Mouse (Mus musculus): ENCODE measurements around the gene S1pr1. TPM values are rescaled to one million over a fixed set of nuclear protein-coding genes. Genes with fewer than 3 reads are reported as not detected.

S1pr1 gene
- polyA plus RNA-seq, 1 experiment from 2014 or later = 30.2 TPM

- no peak for ATAC-seq (ENCODE audit: low read depth)
- WGBS = 90% methylated on average over 2 of the region's 2 CpGs
- H3K4me1 ChIP-seq (ENCODE audit: control insufficient read depth, insufficient read depth, low read length) = no peaks in the 10 kb centered on the region
- no peak overlapping the region for H3K9ac ChIP-seq (replicated peaks; ENCODE audit: low read depth, low read length)
- H3K9me3 ChIP-seq (ENCODE audit: control insufficient read depth, low read length) = no peaks in the 10 kb centered on the region
- H3K36me3 ChIP-seq (ENCODE audit: control insufficient read depth, insufficient read depth, low read length) = no peaks in the 10 kb centered on the region
- H3K4me2 ChIP-seq (ENCODE audit: low read depth, low read length) = no peak overlapping the region
- no peak overlapping the region for H3K27ac ChIP-seq (ENCODE audit: low read depth, low read length)
- H3K4me3 ChIP-seq (ENCODE audit: low read depth, low read length) = no peak overlapping the region
- no peaks in the 10 kb centered on the region for H3K27me3 ChIP-seq (ENCODE audit: control insufficient read depth, insufficient read depth, low read length)
Observed at GRCm38 (mm10) chr3:115706736-115707135, 8.1 kb downstream of the S1pr1 start.

DNA sequence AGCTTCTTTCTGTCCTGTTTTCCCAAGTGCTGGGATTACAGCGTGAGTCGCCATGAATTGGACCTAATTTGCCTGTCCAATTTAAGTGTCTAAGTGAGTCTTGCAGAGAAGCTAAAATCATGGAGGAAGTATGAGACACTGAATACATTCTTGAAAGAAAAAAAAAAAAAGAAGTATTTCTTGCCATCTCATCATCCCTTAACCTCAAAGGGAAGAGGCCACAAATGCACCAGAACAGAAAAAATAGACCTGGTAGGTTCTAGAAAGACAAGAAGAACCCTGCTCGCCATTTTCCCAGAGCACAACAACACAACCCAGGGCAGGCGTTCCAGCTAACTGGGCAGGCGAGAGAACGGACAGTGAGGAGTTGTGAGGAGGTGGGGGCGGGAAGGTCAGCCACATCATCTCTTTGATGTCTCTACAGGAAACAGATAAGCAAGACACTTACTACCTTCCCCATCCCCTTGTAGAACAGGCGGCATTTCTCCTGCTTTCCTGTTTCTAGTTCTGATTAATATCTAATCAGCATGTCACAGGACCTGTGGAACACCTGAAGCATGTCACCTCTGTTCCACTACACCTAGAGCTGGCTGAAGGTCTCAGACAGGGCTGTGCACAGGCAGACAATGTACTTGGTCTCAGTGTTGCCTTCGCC is 10.5 kb downstream of the S1pr1 start:
- no peak for ATAC-seq (ENCODE audit: low read depth)
- no peak overlapping the region for H3K9ac ChIP-seq (replicated peaks; ENCODE audit: low read depth, low read length)
- H3K36me3 ChIP-seq (ENCODE audit: control insufficient read depth, insufficient read depth, low read length) = no peaks in the 10 kb centered on the region
- H3K4me2 ChIP-seq (ENCODE audit: low read depth, low read length) = no peak overlapping the region
- H3K27me3 ChIP-seq (ENCODE audit: control insufficient read depth, insufficient read depth, low read length) = no peaks in the 10 kb centered on the region
- no peak overlapping the region for H3K27ac ChIP-seq (ENCODE audit: low read depth, low read length)
- H3K9me3 ChIP-seq (ENCODE audit: control insufficient read depth, low read length) = no peaks in the 10 kb centered on the region
- no peaks in the 10 kb centered on the region for H3K4me1 ChIP-seq (ENCODE audit: control insufficient read depth, insufficient read depth, low read length)
- no peak overlapping the region for H3K4me3 ChIP-seq (ENCODE audit: low read depth, low read length)
- WGBS = 88% methylated on average over 9 of the region's 9 CpGs

GRCm38 (mm10) chr3:115703720-115704119 is 11.2 kb downstream of the S1pr1 start:
- Histone ChIP-seq H3K9ac (replicated peaks; ENCODE audit: low read depth, low read length) (no peak overlapping the region), H3K4me2 (ENCODE audit: low read depth, low read length) (no peak overlapping the region), H3K9me3 (ENCODE audit: control insufficient read depth, low read length) (no peaks in the 10 kb centered on the region), H3K36me3 (ENCODE audit: control insufficient read depth, insufficient read depth, low read length) (no peaks in the 10 kb centered on the region), H3K4me1 (ENCODE audit: control insufficient read depth, insufficient read depth, low read length) (no peaks in the 10 kb centered on the region), H3K4me3 (ENCODE audit: low read depth, low read length) (no peak overlapping the region), H3K27me3 (ENCODE audit: control insufficient read depth, insufficient read depth, low read length) (no peaks in the 10 kb centered on the region), H3K27ac (ENCODE audit: low read depth, low read length) (no peak overlapping the region)
- 96% methylated on average over 8 of the region's 8 CpGs for WGBS
- no peak for ATAC-seq (ENCODE audit: low read depth)

- no peak overlapping the region for H3K4me2 ChIP-seq (ENCODE audit: low read depth, low read length)
- H3K36me3 ChIP-seq (ENCODE audit: control insufficient read depth, insufficient read depth, low read length) = no peaks in the 10 kb centered on the region
- H3K27ac ChIP-seq (ENCODE audit: low read depth, low read length) = no peak overlapping the region
- H3K4me1 ChIP-seq (ENCODE audit: control insufficient read depth, insufficient read depth, low read length) = no peaks in the 10 kb centered on the region
- no peaks in the 10 kb centered on the region for H3K9me3 ChIP-seq (ENCODE audit: control insufficient read depth, low read length)
- no peaks in the 10 kb centered on the region for H3K27me3 ChIP-seq (ENCODE audit: control insufficient read depth, insufficient read depth, low read length)
- no peak for ATAC-seq (ENCODE audit: low read depth)
- 66% methylated on average over 2 of the region's 2 CpGs for WGBS
- H3K4me3 ChIP-seq (ENCODE audit: low read depth, low read length) = no peak overlapping the region
- H3K9ac ChIP-seq (replicated peaks; ENCODE audit: low read depth, low read length) = no peak overlapping the region
Observed at GRCm38 (mm10) chr3:115702089-115702488, 12.8 kb downstream of the S1pr1 start.

- no peaks in the 10 kb centered on the region for H3K27me3 ChIP-seq (ENCODE audit: control insufficient read depth, insufficient read depth, low read length)
- no peaks in the 10 kb centered on the region for H3K4me1 ChIP-seq (ENCODE audit: control insufficient read depth, insufficient read depth, low read length)
- no peak overlapping the region for H3K9ac ChIP-seq (replicated peaks; ENCODE audit: low read depth, low read length)
- H3K4me3 ChIP-seq (ENCODE audit: low read depth, low read length) = no peak overlapping the region
- no peaks in the 10 kb centered on the region for H3K9me3 ChIP-seq (ENCODE audit: control insufficient read depth, low read length)
- no peak overlapping the region for H3K27ac ChIP-seq (ENCODE audit: low read depth, low read length)
- WGBS = 81% methylated on average over 8 of the region's 8 CpGs
- H3K36me3 ChIP-seq (ENCODE audit: control insufficient read depth, insufficient read depth, low read length) = no peaks in the 10 kb centered on the region
- no peak for ATAC-seq (ENCODE audit: low read depth)
- H3K4me2 ChIP-seq (ENCODE audit: low read depth, low read length) = no peak overlapping the region
Observed at GRCm38 (mm10) chr3:115695194-115695891, 19.5 kb downstream of the S1pr1 start.

- Histone ChIP-seq H3K4me3 (ENCODE audit: low read depth, low read length) (no peak overlapping the region), H3K27ac (ENCODE audit: low read depth, low read length) (no peak overlapping the region), H3K9ac (replicated peaks; ENCODE audit: low read depth, low read length) (no peak overlapping the region), H3K36me3 (ENCODE audit: control insufficient read depth, insufficient read depth, low read length) (no peaks in the 10 kb centered on the region), H3K9me3 (ENCODE audit: control insufficient read depth, low read length) (no peaks in the 10 kb centered on the region), H3K4me2 (ENCODE audit: low read depth, low read length) (no peak overlapping the region), H3K4me1 (ENCODE audit: control insufficient read depth, insufficient read depth, low read length) (no peaks in the 10 kb centered on the region), H3K27me3 (ENCODE audit: control insufficient read depth, insufficient read depth, low read length) (no peaks in the 10 kb centered on the region)
- ATAC-seq (ENCODE audit: low read depth) = no peak
- 82% methylated on average over 5 of the region's 5 CpGs for WGBS
Observed at GRCm38 (mm10) chr3:115694168-115694567, 20.7 kb downstream of the S1pr1 start.

DNA sequence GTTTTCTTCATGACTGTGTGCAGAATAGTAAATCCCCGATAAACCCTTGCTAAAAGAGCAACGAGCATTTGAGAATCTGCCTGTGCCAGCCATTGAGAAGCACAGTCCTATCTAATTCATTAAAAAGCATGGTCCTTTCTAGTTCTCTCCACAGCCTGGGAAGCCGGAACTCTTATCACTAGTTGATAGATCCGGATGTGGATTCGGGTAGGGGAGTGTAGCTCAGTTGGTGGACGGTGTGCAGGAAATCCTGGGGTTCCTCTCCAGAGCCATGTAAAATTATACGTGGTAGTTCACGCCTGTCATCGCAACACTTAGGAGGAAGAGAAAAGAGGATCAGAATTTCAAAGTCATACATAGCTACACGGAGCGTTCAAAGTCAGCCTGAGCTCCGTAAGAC is 21.5 kb downstream of the S1pr1 start:
- no peak for ATAC-seq (ENCODE audit: low read depth)
- WGBS = 93% methylated on average over 12 of the region's 12 CpGs
- H3K27ac ChIP-seq (ENCODE audit: low read depth, low read length) = no peak overlapping the region
- H3K9ac ChIP-seq (replicated peaks; ENCODE audit: low read depth, low read length) = no peak overlapping the region
- no peaks in the 10 kb centered on the region for H3K27me3 ChIP-seq (ENCODE audit: control insufficient read depth, insufficient read depth, low read length)
- H3K9me3 ChIP-seq (ENCODE audit: control insufficient read depth, low read length) = no peaks in the 10 kb centered on the region
- no peak overlapping the region for H3K4me2 ChIP-seq (ENCODE audit: low read depth, low read length)
- no peaks in the 10 kb centered on the region for H3K36me3 ChIP-seq (ENCODE audit: control insufficient read depth, insufficient read depth, low read length)
- H3K4me1 ChIP-seq (ENCODE audit: control insufficient read depth, insufficient read depth, low read length) = no peaks in the 10 kb centered on the region
- H3K4me3 ChIP-seq (ENCODE audit: low read depth, low read length) = no peak overlapping the region

DNA sequence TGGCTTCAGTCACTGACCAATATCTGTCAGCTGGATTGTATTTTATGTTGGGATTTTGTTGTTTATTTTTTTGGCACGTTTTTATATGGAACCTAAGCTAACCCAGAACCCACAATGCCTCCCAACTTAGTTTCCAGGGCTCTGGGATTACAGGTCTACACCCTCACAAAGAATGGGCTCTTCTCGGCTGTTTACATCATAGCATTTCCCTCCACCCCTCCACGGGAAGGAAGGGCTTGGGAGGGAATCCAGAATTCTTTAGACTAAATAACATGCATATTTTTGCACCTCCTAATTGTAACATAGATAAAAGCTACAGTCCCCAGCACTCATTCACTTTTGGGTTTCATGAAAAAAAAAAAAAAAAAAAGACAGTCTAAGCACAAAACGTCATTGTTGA is 22.0 kb downstream of the S1pr1 start:
- no peak for ATAC-seq (ENCODE audit: low read depth)
- no peaks in the 10 kb centered on the region for H3K9me3 ChIP-seq (ENCODE audit: control insufficient read depth, low read length)
- no peaks in the 10 kb centered on the region for H3K36me3 ChIP-seq (ENCODE audit: control insufficient read depth, insufficient read depth, low read length)
- 61% methylated on average over 4 of the region's 4 CpGs for WGBS
- H3K4me3 ChIP-seq (ENCODE audit: low read depth, low read length) = no peak overlapping the region
- H3K4me2 ChIP-seq (ENCODE audit: low read depth, low read length) = no peak overlapping the region
- no peaks in the 10 kb centered on the region for H3K27me3 ChIP-seq (ENCODE audit: control insufficient read depth, insufficient read depth, low read length)
- no peak overlapping the region for H3K27ac ChIP-seq (ENCODE audit: low read depth, low read length)
- no peaks in the 10 kb centered on the region for H3K4me1 ChIP-seq (ENCODE audit: control insufficient read depth, insufficient read depth, low read length)
- H3K9ac ChIP-seq (replicated peaks; ENCODE audit: low read depth, low read length) = no peak overlapping the region

DNA sequence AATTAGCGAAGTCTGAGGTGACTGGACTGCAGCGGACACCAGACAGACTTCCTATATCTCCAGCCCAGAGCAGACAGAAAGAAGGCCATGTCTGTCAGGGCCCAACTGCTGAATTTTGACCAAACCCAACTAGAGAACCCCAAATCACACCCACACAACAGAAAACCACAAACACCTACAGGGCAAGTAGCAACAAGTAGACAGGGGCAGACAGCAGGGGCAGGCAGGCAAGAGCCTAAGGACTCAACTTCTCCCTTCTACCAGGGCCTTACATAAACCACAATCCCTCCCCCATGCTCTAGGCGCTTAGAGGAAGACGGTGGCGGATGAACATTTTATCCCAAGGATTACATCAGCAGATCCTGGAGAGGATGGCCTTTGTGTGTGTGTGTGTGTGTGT is 22.5 kb downstream of the S1pr1 start:
- H3K4me2 ChIP-seq (ENCODE audit: low read depth, low read length) = no peak overlapping the region
- no peaks in the 10 kb centered on the region for H3K36me3 ChIP-seq (ENCODE audit: control insufficient read depth, insufficient read depth, low read length)
- ATAC-seq (ENCODE audit: low read depth) = no peak
- no peaks in the 10 kb centered on the region for H3K27me3 ChIP-seq (ENCODE audit: control insufficient read depth, insufficient read depth, low read length)
- H3K9me3 ChIP-seq (ENCODE audit: control insufficient read depth, low read length) = no peaks in the 10 kb centered on the region
- H3K27ac ChIP-seq (ENCODE audit: low read depth, low read length) = no peak overlapping the region
- 96% methylated on average over 5 of the region's 5 CpGs for WGBS
- no peak overlapping the region for H3K9ac ChIP-seq (replicated peaks; ENCODE audit: low read depth, low read length)
- no peaks in the 10 kb centered on the region for H3K4me1 ChIP-seq (ENCODE audit: control insufficient read depth, insufficient read depth, low read length)
- H3K4me3 ChIP-seq (ENCODE audit: low read depth, low read length) = no peak overlapping the region

Measured in neural tube, embryonic 14.5 days (tissue).